Mouse (Mus musculus) mouse embryonic stem cell (cell line): ENCODE data around the gene Slc24a4.

Source experiments
- in situ Hi-C, 2 experiments: fragments of 300-500 bp; cut with MboI; formaldehyde crosslinking; loops; 1 replicate in 1 of 2; 3 replicates in 1 of 2; pipeline ENCODE4 v1.14.3; 2019 to 2020; ENCODE audit warnings: low sequenced_read_pairs in 2 of 2, low pct_unique_long_range_greater_than_20kb in 1 of 2, mixed read lengths in 1 of 2; ENCODE audit not compliant: unreplicated experiment in 1 of 2

Gene Slc24a4

DNA sequence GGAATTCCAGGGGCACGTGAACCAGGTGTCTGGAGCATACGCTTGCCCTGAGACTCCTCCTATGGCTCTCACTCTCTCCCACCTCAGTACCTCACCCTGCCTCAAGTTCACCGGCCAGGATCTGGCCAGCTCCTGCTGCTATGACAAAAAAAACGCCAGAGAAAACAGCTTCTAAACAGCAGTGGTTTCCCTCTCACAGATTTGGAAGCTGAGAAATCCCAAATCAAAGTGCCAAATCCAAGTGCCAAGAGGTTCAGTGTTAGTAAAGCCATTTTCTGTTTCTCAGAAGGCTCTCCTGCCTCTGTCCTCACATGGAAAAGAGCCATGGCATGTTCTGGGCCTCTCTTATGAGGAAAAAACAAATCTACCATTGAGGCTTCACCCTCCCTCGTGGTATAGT, 166.1 kb downstream of the Slc24a4 start:
- in situ Hi-C loops, result no loop called here

DNA sequence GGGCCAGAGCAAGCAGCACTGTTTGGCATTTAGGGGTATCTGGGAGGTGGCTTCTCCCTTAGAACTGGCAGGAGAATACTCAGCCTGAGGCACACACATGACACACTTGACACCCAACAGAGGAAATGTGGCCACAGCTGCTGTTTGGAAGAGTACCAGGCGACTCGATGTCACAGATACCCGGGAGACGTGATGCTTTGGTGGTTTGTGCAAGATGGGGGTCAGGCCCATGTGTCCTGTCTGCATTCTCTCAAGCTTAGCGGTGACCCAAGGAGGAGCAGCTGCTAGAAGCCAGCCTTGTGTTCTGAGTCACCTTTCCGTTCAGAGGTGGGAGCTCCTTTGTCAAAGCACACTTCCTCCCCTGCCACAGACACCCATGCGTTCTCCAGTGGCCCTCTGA, 166.7 kb downstream of the Slc24a4 start:
- in situ Hi-C loops, result no loop called here

DNA sequence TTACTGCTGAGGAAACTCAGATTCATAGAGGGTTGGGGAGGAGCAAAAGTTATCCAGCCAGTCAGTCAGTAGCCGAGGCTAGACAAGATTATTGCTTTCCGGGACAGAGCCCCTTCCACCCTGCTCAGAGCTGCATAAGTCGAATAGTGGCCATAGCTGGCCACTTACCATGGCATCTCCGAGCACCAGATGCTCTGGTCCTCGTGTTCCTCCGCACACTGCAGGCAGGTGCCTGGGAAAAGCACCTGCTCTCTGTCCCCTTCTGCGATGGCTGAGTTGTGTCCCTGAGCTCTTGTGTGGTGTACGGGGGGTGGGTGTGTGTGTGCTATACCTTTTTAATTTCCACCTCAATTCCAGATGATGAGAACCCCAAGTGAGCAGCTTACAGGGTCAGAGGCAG, 167.1 kb downstream of the Slc24a4 start:
- in situ Hi-C loops, result no loop called here

DNA sequence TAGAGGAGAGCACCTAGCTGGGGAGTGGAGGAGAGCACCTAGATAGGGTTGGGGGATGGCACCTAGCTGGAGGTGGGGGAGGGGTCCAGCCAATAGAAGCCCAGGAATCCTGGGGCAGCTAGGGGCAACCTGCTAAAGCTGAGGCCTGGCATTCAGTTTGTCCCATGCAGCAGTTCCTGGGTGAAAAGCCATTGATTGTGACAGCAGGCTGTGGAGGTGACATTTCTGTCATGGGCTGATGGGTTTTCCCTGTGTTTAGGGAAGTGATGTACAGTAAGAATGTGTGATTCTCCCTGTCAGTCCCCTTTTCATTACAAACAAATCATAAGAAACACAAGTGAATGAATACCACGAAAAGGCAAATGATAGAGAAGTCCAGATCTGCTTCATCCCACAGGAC, 167.8 kb downstream of the Slc24a4 start:
- in situ Hi-C loops, result no loop called here

DNA sequence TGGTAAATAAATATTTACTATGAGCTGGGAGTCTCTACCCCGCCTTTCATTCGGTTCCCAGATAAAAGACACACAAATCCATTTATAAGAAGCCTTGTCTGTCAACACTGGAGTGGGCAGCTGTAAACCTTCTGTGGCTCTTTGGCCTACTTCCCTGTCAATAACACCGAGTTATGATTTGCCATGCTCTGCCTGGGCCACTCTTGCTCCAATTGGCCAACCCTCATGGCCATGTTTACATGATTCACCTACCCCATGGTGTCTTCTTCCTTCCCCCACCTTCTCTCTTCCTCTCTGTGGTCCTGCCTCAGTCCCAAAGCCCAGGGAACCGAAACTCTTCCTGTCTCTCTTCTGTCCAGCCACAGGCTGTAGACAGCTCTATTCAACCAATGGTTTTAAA, 168.4 kb downstream of the Slc24a4 start:
- in situ Hi-C loops, result no loop called here

DNA sequence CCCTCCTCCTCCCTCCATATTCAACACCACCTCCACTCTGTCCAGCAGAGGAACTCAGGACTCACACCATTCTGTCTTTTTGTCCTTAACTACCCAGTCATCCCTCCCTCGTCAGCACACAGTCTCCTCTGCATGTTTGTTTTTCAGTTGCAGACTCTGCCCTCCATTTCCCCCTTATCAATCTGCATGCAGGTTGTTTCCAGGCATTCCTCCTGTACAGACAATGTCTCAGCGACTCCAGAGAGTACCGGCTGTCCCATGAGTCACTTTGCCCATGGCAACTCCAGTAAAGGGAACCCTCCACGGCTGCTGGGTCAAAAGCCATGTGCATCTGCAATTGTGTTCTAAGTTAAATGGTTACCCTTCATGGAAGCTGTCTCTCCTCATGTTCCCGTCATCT, 170.7 kb downstream of the Slc24a4 start:
- in situ Hi-C loops, result no loop called here

- in situ Hi-C loops, result no loop called here
Measured at GRCm38 (mm10) chr12:102301585-102301984, 173.1 kb downstream of the Slc24a4 start.

GRCm38 (mm10) chr12:102302322-102302721, 173.8 kb downstream of the Slc24a4 start:
- in situ Hi-C loops, result no loop called here

- in situ Hi-C loops, result no loop called here
Measured at GRCm38 (mm10) chr12:102302831-102303351, 174.4 kb downstream of the Slc24a4 start.

DNA sequence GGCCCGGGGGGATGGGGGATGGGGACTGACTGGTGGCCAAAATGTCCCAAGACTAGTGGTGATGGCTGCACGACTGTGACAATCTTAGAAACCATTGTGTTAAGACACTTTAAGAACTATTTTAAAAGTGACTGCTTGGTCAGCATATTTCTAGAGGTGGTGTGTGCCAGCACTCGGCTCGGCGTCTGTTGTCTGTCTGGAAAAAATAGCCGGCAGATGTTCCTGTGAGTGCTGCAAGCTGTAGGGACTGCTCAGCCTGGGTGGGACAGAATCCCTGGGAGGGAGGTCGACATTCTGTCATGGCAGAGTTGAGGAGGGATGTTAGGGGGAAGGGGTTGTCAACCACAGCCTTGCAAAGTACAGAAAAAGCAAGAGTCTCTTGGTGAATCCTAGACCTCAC, 175.3 kb downstream of the Slc24a4 start:
- in situ Hi-C loops, result no loop called here

DNA sequence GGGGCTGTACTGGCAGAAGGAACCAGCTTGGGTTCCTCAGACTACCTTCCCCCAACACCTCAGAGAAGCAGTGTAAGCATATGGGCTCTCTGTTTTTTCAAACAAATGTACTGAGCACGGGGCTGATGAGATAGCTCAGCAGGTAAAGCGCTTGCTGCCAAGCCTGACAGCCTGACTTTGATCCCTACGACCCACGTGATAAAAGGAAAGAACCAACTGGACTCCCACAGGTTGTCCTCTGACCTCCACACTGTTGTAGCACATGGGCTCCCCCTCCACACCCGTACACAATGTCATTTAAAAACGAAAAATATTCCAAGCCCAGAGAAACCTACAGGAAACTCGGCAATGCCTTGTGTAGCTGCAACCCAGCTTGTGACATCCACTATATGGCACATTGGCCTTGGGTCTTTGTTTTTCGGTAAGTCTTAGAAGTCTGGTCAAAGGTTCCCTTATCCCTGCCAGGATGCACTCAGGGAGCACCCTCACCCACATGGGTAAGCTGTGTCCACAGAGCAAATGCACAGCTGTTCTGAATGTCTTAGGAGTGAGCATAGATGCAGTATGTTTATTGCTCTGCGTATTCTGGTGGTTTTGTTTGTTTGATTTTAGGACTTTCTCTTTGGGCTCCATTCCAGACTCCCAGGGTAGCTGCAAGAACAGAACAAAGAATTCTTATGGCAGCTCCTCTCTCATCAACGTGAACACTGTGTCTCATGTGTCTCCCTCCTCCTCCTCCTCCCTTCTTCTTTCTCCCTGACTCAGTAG, 176.7 kb downstream of the Slc24a4 start:
- in situ Hi-C loops, result no loop called here

DNA sequence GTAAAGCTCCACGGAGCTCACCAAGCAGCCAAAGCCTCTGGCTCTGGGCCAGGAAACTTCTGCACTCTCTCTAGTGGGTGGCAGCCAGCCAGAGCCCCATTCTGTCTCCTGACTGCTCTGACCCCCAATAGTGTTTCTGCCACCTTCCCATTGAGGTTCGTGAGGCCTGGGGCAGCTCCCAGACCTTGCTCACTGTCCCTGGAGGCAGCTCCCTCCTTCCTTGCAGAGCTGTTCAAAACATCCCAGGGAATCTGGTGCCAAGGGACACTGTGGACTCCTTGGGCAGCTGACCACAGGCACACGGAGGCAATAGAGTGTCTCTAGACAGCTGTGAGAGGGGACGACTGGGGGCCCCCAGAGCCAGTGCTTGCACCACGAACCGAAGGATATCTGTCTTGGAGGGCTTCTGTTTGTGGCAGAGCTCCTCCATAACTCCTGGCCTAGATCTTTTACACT, 179.5 kb downstream of the Slc24a4 start:
- in situ Hi-C loops, result no loop called here

GRCm38 (mm10) chr12:102308457-102309011, 180.0 kb downstream of the Slc24a4 start:
- in situ Hi-C loops, result no loop called here

DNA sequence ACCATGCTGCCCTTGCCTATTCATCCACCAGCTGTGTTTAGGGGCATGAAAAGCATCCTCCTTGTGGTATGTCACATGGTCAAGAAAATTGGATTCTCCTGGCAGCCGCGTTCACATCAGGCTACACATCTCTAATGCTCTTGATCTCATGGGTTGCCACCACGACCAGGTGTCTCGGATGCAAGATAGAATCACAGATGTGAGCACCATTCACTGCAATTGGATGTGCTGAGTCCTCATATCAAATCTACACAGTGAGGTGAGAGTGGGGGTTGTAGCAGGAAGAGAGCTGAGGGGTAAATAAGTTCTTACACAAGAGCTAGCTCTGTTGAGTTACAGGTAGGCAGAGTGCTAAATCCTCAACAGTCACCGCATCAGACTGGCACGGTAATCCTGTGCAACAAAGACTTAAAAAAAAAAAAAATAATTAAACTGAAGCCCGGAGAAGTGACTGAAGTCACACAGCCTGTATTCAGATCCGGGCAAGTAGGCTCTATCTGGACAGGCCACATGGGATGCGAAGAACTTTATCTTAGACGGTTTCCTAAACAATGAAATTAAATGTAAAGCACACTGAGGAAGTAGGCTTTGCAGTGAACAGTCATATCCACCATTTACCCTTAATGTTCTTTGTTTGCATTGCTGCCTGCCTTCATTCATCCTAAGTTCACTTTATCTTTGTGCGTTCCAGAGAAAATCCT, 180.7 kb downstream of the Slc24a4 start:
- in situ Hi-C loops, result no loop called here

DNA sequence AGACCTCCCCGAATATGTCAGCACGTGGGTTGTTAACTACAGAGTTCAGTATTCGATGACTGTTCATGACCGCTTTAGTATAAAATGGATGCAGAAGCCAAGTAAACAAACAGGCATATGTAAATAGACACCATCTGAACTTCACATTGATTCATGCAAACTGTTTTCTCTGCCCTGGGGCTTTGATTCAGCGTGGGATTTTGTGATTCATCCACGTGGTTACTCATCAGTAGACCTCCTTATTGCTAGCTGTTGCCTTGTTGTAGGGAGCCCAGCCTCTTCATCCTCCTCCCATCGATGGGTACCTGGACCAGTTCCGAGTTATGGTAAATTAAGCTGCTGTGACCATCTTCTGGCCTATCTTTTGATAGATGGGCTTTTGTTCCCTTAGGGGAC, 181.3 kb downstream of the Slc24a4 start:
- in situ Hi-C loops, result no loop called here

DNA sequence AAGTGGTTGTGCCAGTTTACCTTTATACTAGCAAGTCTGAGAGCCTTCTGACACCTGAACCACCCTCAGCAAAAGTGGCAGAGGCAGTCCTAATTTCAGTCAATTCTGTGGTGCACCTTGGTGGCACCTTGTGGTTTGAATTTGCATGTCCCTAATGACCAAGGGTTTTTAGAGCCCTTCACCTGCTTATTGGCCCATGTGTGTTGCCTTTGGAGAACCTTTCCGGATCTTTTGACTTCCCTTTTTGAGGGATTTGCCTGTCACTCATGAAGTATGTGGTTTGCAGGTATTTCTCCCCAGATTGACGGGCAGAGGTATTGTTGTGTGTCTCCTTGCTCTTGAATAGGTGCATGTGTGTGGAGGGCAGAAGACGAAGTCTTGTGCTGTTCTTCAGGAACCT, 181.7 kb downstream of the Slc24a4 start:
- in situ Hi-C loops, result no loop called here

GRCm38 (mm10) chr12:102311454-102311853, 182.9 kb downstream of the Slc24a4 start:
- in situ Hi-C loops, result no loop called here
